Mouse (Mus musculus) NIH3T3 (cell line): ENCODE measurements at regions not wholly inside any gene's neighbourhood (a gene's known extent, or its start where the extent isn't known, plus 50 kb on each side); places are given as distances from the start of the nearest gene placed in this dataset.

ENCODE experiments used
- DNase-seq: peaks from one replicate; pipeline ENCODE4 v3.0.0-alpha.2; 2012; ENCODE audit warnings: low read depth

- no peak for DNase-seq
Observed at GRCm38 (mm10) chr8:128559004-128559662, 126.3 kb upstream of the Itgb1 start.

- no peak for DNase-seq
Observed at GRCm38 (mm10) chr8:128560418-128560817, 125.0 kb upstream of the Itgb1 start.

- no peak for DNase-seq
Observed at GRCm38 (mm10) chr8:128561016-128561415, 124.4 kb upstream of the Itgb1 start.

- DNase-seq, result no peak
Observed at GRCm38 (mm10) chr8:128562625-128563024, 122.8 kb upstream of the Itgb1 start.

GRCm38 (mm10) chr8:128563744-128564143 is 121.7 kb upstream of the Itgb1 start:
- no peak for DNase-seq

GRCm38 (mm10) chr8:128572291-128572690 is 113.2 kb upstream of the Itgb1 start:
- DNase-seq, result no peak

- DNase-seq, result no peak
Observed at GRCm38 (mm10) chr8:128594114-128594513, 91.3 kb upstream of the Itgb1 start.

- peak; percentile 9 for DNase-seq
Observed at GRCm38 (mm10) chr8:128594780-128595179, 90.7 kb upstream of the Itgb1 start.

GRCm38 (mm10) chr8:128605588-128605987 is 79.9 kb upstream of the Itgb1 start:
- DNase-seq, result no peak

- DNase-seq, result no peak
Observed at GRCm38 (mm10) chr8:128608876-128609275, 76.6 kb upstream of the Itgb1 start.

- DNase-seq, result no peak
Observed at GRCm38 (mm10) chr8:128612607-128613006, 72.8 kb upstream of the Itgb1 start.

- DNase-seq, result no peak
Observed at GRCm38 (mm10) chr8:128617854-128618253, 67.6 kb upstream of the Itgb1 start.

GRCm38 (mm10) chr8:128619086-128619485 is 66.4 kb upstream of the Itgb1 start:
- DNase-seq, result no peak
